Mouse (Mus musculus): ENCODE results near the gene Grpr.
A peak's percentile ranks its signal among the peaks of the same experiment; 100 is the strongest.

Grpr gene

DNA sequence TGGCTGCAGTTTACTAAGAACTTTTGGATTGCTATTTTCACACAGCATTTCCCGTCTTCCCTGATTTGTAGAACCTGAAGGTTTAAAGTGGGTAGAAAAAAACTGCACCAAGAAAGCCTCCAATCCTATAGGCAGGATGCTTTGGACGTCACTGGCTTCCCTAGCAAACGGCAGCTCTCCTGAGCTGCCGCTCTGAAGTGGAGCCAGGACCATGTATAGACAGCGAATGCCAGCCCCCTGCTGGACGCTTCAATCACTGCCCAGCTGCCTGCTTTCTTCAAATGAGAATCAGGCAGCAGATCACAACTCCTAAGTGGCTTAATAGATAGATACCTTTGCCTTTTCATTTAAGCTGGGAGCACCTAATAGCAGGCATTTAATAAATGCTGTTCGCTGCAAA lies at the start of gene Grpr:
Gene Grpr, minus strand, starts transcription at position 12 of the 400 bp plus-strand sequence.
- DNase-seq: peak in 1 of 2 experiments; percentile 5

DNA sequence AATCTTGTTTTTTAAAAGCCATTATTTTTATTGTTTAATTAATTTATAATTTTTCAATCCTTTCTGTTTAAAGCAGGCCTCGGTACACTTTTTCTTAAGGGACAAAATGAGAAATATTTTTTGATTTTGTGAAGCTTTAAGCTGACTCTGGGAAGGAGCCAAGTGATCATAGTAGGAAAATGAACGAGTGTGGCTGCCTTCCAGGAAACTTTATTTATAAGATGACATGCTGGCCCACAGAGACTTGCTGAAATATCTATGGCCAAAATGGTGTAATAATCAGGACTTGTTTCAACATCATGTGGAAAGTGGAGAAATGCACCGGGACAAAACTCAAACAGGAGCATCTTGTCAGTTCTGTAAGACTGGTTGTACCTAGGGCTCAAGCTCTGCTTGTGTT lies 11.0 kb upstream of the Grpr start:
- no peak for DNase-seq

DNA sequence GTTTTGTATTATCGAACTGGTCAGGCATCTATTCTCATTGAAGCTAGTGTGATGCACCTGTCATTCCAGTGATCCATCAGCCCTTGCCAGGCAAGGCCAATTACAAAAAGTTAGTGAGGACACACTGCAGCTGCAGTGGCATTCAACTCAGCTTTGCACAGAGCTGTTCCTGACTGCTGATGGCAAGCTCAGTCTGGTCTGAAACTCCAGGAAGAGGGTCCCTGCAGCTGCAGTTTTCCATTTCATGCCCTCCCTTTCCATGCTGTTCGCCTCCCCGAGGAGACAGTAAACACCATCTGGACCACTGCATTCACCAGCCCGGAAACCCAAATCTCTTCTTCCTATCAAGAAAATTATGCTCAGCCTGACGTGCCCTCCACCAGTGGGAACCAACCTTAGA lies 2.4 kb downstream of the Grpr start:
- DNase-seq: no peak

DNA sequence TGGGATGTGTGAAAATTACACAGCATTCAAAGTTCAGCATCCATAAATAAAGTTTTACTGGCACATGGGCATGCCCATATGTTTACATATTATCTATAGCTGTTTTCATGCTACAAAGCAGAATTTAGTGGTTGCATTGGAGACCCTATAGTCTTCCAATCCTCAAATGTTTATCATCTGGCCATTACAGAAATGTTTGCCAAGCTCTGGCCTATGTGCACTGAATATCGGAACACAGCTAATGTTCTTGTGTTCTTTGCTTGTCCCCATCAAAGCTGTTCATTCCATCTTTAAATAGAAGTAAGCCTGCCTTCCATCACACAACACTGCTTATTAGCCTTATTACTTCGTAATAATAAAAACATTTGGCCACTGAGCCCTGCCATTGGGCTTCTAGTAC lies 16.6 kb downstream of the Grpr start:
- DNase-seq: no peak

DNA sequence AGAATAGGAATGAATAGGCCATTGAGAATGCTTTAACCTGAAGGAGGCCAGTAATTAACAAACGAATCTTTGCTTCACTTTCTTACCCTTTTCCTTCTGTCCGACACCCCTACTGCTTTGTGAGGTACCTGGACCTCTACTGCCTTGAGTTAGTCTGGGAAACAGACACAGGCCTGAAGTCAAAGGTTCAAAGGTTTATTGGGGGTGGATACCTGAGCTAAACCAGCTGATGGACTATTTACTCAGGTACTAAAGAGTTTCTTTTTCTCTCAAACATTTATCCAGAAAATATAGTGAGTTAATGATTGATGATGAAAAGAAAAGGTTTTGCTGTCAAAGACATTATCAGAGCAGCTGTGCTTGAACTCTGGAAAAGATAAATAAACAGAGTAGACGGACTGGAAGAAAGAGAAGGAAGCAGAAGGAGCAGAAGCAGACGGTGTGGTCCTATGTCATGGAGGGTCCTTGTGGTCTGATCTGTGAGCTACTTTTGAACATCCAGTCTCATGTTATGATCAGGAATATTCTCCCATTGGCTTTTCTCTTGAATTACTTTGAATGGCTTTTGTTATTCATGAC lies 30.4 kb downstream of the Grpr start:
- DNase-seq: no peak

DNA sequence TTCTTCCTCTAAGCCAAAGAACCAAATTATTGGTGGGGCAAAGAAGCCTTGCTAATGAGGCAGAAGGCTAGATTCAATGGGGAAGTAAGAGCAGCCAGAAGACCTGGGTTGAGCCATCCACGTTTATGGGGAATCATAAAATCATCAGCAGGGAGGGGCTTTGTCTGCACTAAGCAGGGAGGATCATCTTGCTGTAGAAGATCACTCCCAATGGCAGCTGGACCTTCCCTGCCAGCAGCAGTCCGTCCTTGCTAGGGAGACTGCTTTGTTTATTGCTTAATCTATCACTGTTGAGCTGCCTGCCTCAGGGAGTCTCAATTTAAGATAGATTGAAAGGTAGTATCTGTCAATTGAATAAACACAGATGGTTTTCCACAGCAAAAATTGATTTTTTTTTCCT lies 37.7 kb downstream of the Grpr start:
- no peak for DNase-seq

DNA sequence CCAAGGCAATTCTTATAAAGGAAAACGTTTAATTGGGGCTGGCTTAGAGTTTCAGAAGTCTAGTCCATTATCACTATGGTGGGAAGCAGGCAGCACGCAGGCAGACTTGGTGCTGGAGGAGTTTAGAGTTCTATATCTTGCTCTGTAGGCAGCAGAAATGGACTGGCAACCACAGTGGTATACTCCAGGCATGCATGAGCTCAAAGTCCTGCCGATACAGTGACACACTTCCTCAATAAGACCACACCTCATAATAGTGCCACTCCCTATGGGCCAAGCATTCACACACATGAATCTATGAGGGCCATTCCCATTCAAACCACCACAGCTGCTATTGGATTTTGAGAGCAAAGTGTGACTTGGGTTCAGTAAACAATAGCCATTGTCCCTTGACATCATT lies 47.4 kb downstream of the Grpr start:
- DNase-seq: no peak
